Mouse (Mus musculus): ENCODE measurements around the gene Cd52.

Cd52 gene

DNA sequence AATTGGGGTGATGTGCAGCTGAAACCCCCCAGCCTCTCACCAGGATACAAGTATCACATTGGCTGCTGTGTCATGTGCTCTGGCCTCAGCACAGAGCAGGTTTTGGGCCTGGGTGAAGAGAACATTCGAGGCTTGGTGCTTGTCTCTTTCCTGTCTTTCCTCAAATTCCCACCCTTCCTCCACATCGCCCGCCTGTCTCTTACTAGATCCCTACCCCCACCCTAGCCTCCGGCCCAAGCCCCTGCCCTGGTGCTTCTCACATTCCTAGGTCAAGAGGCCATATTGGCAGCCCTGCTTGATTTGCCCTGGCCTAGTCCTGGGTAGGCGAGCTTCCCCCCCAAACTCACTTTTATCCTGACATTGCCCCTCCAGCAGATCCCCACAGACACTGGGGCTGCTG is 24.2 kb upstream of the Cd52 start:
- no peak for DNase-seq

DNA sequence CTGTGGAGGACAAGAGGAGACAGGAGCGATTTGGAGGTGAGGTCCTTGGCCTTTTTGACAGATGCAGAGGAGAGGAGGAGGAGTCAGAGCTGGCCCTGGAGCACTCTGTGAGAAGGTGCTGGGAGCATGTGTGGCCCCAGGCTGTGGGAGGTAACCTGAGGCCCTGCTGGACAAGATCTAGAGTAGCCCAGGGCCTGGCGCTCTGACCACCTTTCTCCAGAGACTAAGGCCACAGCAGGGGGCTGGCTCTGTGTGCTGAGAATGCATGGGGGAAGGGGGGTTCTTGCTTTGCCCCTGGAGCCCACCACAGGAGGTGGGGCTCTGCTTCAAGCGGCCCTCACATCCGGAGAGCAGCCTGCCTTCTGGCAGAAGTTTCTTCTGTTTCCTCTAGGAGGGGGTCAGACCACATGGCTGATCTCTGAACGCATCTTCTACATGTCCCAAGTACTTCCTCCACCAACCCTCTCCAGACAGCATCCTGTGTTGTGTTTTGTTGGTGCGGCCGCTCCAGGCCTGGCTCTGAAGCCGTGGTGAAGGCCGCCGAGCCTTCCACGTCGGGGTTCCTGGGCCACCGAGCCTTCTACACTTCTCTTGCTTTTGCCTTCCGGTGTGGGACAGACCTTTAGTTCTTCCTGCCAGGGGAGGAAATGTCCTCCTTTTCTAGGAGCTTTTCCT is 23.4 kb upstream of the Cd52 start:
- no peak for DNase-seq

DNA sequence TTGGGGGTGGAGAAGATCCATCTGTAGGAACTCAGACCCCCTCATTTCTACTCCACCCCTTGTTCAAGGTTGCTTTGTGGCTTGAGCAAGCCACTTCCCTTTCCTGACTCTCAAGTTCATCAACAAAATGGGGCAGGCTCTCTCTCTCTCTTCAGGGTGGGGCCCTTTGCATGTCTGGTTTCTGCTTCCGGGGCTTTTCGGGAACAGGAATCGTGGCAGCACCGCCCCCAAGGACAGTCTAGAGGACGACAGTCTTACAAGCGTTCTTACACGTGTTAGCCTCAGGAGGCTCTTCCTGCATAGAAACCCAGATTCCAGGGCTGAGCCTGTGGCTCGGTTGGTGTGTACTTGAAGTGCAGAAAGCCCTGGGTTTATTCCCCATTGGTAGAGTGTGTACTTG is 22.1 kb upstream of the Cd52 start:
- DNase-seq, result no peak

- DNase-seq, result no peak
These were observed 21.6 kb upstream of the Cd52 start for GRCm38 (mm10) chr4:134116501-134116900.

DNA sequence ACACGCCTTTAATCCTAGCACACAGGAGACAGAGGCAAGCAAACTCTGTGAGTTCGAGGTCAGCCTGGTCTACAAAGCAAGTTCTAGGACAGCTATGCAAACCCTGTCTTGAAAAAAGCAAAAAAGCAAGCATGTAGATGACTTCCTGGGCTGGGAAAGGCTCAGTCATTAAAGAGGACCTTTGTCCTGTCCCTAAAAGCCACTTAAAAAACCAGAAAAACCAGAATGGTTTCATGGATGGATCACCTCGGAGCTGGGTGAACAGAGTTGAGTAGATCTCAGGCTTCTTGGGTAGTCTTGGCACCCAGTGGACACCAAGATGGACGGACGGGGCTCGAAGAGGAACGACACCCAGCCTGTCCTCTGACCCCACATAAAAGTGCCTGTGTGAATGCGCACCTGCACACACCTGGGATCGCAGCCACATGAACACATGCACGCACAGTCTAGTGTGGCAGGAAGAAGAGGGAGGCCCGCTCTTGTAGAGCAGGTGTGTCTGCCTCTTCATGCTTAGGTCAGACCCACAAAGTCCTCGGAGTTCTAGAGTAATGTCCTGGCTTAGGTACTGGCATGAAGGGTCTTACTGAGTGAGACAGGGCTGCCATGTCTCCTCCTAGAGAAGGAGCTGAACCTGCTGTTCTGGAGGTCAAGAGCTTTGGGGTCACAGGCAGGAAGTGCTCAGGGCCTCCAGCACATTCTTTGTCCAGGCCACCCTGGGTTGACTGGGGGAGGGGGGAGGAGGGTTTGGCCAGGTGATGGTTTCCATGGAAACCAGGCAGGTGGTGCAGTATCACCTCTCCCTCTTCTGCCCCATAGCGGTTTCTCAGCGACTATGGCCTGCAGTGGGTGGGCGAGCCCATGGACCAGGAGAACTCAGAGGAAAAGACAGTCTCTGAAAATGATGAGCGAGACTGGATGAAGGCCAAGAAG is 20.6 kb upstream of the Cd52 start:
- no peak for DNase-seq

- DNase-seq, result no peak
These were observed 19.2 kb upstream of the Cd52 start for GRCm38 (mm10) chr4:134114038-134114437.

DNA sequence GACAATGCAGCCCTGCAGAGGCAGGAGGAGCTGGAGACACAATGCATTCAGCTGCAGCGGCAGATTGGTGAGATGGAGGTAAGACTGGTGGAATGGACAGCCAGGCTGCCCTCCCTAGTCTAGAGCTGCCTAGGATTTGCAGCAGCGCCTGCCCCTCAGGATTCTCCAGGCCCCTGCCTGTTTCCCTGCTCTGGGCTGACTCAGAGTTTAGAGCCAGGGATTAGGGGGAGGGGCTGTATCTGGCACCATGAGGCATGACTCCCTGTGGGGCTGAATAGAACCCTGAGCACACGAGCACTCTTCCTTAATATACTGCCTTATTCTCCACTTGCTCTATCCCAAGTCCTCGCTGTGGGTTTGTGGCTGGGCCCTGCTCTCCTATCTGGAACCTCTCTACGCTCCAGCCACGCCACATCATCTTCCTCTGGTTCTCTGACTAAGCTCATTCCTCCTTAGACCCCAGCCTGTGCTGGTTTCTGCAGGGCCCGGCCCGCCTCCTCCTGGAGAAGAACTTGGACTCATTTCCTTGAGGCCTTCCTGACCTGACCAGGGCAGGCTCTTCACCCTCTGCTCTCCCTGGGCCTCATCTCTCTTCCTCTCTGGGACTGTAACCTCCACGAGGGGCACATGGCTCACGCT is 18.6 kb upstream of the Cd52 start:
- no peak for DNase-seq

GRCm38 (mm10) chr4:134112403-134112802 is 17.5 kb upstream of the Cd52 start:
- no peak for DNase-seq

DNA sequence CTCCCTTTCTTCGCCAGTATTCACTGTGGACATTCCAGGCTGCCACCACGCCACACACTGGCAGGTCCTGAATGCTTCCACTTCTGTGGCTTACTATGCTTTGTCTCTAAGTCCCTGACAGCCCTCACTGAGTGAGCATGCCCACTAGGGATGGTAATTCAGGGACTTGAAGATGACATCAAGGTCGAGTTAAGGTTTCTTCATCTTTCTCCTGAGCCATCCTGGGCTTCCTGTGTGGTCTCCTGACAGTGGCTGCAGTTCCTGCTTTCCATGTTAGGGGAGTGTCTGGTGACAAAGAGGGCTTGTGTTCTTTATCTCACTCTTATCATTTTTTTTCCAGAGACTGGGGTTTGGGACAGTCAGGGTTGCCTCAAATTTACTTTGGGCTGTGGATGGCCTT is 15.8 kb upstream of the Cd52 start:
- no peak for DNase-seq

DNA sequence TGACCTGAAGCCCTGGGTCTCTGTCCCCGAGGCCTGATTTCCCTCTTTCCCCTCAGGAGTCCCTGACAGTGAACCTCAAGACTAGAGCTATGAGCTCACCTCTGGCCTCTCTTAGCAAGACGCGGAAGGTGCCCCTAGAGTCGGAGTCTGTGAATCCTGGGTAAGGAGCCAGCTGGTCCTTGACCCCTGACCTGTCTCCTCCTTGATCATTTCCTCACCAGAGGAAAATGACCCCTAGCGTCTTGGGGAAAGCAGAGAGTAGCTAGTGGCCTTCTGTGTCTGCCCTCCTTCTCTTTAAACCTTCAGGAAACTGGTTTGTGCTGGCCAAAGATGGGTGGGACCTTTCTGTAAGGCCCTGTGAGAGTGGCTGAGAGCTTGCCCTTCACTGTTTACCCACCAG is 13.3 kb upstream of the Cd52 start:
- DNase-seq, result no peak

DNA sequence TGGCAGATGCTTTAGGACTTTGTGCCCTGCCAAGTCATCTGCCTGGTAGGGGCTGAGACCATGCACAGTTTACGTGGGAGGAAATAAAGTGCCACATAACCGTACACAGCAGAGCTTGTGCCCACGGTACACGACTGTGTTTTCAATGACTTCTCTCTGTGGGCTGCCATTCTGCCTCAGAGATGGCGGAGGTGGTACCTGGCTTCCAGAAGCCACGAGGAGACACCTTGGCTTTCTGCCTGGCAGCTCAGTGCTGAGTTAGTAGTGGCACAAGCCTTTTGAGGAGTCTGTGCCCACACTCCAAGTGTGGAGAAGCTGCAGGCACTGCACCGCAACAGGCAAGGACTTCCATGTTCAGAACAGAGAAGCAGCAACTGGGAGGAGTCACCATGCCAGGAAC is 12.8 kb upstream of the Cd52 start:
- no peak for DNase-seq

GRCm38 (mm10) chr4:134106105-134106504 is 11.2 kb upstream of the Cd52 start:
- DNase-seq, result no peak

DNA sequence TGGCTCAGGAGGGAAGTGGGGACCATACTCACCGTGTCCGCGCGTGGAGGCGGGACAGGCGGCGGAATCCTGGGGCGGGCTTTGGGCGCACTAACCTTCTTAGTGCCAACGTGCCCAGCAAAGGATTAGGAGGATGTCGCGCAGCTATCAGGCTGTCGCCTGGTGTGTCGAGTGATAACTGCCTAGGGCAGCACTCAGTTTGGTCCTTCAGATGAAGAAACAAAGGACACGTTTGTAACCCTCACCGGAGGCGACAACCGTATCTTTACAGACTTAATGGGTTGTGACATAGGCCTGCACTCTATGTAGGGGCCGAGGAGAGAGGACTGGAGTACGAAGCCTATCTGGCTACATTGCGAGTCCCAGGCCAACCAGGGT is 7.8 kb upstream of the Cd52 start:
- no peak for DNase-seq

GRCm38 (mm10) chr4:134101979-134102741 is 7.3 kb upstream of the Cd52 start, which contains the start of gene Ubxn11:
TSS of gene Ubxn11 (plus strand) at chr4:134102570.
- peak; percentile 89 to 91 for DNase-seq

GRCm38 (mm10) chr4:134100245-134100644 is 5.4 kb upstream of the Cd52 start:
- no peak for DNase-seq

DNA sequence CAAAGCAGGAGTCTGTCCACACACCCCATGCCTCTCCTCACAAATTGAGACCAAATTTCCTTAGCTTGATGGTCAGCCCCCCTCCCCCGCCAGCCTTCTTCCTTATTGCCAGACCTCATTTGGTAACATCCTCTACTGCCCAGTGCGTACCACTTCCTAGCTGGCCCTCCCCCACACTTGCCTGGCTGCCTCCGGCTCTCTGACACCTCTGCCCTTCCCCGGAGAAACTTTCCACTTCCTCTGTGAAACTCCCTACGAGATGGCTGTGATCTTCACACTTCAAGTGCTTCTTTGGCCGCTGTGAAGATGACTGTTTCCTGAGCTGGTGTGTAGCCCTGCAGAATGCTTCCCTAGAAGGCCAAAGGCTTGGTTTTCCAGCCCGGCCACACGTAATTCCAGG is 3.7 kb upstream of the Cd52 start:
- no peak for DNase-seq

DNA sequence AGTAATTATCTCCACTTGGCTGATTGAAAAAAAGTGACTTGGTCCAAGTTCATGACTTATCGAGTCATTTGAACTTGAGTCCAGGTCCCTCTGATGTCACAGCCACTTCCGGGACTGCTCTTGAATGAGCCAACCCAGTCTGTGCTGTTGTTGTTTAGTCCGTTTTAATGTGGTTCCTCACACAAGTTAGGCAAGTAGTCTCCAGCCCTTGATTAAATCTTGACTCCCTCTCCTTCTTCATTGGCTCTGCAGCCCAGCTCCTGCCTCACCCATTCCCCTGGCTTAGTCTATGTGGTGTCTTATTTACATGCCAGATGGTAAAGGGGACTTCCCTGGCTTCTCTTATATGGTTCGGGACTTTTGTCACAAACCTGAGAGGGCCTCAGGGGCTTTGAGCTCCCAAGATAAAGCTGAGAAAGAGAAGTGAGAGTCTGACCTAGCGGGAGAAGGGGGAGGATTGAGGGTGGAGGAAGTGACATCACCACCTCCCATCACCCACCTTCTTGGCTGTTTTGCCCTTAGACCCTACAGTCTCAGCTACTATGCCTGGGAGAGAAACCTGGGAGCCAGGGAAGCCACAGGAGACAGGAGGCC is 2.2 kb upstream of the Cd52 start:
- no peak for DNase-seq

- no peak for DNase-seq
These were observed 1.2 kb upstream of the Cd52 start for GRCm38 (mm10) chr4:134096120-134096519.

GRCm38 (mm10) chr4:134094004-134094564 is 798 bp downstream of the Cd52 start:
- DNase-seq, result no peak

- peak; percentile 27 to 52 for DNase-seq
These were observed 2.2 kb downstream of the Cd52 start for GRCm38 (mm10) chr4:134092382-134093288.

DNA sequence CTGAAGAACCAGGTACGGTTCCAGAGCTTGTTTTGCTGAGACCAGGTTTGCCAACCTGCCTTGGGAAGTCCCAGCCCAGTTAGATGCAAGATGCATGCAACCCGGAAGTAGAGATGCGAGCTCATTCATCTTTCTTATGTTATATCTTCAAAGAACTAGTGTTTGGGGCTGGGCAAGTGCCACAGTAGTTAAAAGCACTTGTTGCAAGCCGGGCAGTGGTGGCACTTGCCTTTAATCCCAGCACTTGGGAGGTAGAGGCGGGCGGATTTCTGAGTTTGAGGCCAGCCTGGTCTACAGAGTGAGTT is 3.7 kb downstream of the Cd52 start:
- no peak for DNase-seq
